Mouse (Mus musculus) kidney, postnatal 14 days (tissue): ENCODE results near the gene Large1.
"Not testable (repeated sequence)": the region's sequence is repeated elsewhere in the genome, so short reads cannot be mapped to it uniquely, and the experiment has no call there.

Experiments
- DNase-seq: peaks from one replicate; pipeline ENCODE4 v3.0.0; 2022; ENCODE audit warnings: mixed read lengths

Large1 gene

DNA sequence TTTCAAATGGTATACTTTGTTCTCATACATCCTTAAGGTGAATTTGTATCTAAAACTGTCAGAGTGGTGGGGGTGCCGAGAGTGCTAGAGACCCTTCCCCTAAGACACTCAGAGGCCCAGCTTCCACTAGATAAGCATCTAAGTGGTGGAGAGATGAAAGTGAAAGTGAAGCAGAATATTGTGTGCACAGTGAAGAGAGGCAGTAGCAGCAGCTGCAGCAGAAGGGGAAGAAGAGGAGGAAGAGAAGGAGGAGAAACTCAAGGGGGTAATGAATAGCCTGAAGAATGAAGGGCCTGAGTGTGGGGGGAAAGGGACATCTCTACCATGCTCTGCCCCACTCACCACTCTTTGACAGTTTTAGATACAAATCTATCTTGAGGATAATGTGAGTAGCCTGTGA lies 191.8 kb downstream of the Large1 start:
- no peak for DNase-seq

DNA sequence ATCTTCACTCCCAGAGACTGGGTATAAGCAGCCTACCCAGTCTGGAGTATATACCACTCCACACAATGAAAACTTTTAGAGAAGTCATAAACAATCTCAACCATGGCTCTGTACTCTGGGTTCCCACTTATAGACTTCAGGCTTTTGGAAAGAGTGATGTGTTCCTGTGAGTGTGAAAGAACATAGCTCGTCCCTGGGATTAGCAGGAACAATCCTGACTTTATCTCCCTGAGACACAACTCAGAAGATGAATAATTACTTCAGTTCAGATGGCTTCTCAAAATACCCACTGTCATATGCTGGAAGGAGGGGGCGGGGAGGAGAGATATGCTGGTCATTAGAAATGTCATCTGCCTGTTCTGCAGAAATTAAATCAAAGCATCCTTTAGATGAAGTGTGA lies 192.4 kb downstream of the Large1 start:
- no peak for DNase-seq

DNA sequence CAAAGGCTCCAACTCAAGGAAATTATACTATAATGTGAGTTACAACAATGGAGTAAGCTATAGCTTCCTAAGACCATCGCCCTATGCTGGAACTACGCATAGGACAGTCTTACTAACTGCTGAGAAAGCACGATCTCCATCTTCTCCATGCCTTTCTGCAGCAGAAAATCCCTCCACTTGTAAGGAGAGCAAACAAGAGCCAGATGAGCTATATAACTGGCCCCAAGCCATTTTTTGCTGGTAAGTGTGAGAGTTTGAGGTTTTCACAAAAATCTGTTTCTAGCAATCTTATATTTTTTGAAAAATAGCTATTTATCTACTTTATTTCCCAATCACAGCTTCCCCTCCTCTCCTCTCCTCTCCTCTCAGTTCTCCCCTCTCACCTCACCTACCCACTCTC lies 206.1 kb downstream of the Large1 start:
- DNase-seq: no peak

DNA sequence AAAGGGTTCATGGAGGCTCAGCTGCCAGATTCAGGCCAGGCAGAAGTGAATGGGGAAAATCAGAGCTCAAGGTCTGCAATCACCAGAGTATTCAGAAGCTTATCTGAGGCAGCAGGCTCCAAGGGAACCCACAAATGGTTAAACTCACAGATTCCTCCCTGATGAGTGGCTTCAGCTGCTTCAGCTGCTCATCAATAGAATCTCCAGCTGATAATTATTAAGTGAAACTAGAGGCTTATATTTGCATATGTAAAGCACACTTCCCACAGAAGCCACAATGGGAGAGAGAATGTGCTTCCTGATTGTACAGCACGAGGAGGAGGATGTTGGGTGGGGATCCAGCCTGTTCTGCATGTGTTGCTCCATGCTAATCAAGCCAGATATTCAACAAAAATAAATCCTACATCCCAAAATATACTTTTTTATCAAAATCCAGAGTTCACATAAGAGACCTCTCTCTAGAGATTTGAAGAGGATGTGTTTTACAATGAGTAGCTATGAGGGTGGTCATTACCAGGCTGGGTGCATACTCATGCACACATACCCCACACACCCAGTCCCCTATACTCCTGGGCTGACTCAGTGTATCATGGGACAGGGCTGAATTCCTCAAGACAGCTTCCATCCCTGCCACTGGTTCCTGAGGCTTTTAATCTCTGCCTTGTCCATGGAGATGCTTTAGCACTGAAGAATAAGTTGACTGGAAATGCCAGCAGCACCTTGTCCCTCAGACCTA lies 210.5 kb downstream of the Large1 start:
- no peak for DNase-seq

DNA sequence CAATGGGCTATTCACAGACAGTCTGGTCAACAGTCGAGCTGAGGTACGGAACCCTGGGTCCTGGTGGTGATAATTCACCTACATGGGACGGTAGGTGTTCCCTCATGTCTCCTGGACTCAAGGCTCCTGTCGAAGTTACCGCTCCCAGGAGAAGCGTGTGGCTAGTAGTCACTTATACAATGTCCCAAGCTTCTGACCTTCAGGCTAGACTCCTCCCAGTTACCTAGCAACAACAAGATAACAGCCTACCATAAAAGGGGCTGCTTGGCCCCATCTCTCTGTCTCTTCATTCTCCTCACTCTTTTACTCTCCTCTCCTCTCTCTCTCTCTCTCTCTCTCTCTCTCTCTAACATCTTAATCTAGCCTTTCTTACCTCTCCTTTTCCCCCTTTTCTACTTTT lies 217.9 kb downstream of the Large1 start:
- DNase-seq: no peak

DNA sequence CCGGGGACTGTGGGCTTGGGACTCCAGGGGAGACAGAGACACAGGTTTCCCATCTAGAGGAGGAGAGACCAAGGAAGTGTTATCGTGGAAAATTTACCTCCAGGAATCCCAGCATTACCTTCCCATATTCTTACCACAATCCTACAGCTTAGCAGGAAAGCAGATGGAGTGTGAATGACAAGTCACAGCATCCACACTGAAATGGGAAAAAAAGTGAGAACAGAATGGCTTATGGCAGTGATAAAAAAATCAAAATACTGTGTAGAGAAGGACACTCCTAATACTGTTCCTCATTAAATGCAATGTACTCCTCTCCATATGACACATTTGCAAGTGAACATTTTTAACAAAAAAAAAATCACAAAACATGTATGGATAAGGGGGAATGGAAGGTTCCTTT lies 221.3 kb downstream of the Large1 start:
- DNase-seq: no peak

DNA sequence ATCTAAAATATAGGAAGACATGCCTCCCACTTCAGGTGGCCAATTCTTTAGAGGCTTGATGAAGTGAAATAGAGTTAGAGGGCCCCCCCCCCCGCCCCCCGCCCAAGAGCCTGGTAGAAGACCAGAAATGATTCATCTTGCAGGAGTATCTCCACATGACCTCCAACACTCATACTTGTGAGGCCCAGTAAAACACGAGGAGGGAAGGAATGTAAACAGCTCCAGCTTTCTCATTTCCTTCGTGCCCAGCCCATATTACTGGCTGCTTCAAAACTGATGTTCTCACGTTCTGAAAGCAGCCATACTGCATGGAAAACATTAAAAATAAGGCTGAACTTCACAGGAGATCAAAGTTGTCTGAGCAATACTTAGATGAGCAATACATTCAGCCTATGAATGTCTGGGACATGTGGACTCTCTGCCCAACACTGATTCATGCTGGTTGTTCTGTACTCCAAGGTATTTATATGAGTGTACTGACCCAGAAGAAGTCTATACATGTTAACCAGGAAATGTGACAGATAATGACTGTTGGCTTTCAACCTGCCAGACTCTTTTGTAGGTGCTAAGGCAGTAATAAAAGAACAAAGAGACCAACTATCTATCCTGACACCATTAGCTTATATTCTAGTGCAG lies 229.4 kb downstream of the Large1 start:
- no peak for DNase-seq

DNA sequence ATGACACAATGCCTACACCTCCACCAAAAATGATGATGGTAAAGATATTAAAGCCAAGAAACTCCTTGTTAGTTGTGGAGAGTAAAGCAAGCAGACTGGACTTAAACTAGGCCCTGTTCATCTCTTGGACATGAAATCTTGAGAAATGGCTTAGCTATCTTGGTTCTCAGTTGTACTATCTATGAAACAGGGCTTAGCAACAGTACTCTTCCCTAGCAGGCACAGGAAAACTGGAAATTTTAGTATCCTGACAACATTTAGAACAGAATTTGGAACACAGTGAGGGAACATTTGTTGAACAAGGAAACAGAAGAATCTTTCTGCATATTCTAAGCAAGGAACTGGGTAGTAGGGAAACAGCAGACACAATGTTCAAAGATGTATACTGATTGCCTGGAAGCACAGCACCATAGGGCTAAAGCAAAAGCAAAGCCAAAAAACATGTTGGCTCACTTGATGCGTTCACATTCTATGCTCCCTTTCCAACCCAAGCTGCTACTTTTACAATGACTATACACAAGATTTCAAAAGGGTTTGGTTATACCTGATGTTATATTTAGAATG lies 240.9 kb downstream of the Large1 start:
- no peak for DNase-seq

DNA sequence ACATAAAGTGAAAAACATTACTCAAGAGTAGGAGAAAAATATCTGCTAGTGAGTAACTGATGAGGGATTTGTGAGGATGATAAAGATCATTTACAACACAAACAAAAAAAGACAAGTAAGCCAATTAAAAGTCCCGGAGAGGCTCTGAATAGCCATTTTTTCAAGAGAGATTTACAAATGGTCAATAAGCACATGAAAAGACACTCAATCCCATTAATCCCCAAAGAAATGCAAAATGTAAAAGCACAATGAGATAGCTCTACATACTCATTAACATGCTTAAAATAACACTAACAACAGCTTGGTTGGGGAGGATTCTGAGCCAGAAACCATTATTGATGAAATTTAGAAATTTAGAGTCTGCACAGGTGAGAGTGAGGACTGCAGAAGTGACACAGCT lies 249.3 kb downstream of the Large1 start:
- no peak for DNase-seq

DNA sequence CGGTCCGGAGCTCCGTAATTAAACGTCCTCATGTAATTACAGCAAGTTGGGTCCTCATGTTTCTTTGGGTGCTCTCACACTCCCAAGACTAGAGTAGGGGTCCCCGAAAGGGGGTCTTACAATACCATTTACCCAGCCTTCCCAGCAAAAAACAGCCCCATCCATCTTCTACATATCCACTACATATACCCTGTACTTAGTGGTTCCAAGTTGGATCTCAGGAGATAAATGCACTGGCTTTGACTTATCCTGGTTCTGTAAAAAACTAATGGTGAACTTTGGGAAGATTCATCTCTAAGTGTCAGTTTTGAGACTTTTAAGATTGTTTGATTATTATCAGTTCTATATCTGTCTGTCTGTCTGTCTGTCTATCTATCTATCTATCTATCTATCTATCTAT lies 252.3 kb downstream of the Large1 start:
- no peak for DNase-seq

DNA sequence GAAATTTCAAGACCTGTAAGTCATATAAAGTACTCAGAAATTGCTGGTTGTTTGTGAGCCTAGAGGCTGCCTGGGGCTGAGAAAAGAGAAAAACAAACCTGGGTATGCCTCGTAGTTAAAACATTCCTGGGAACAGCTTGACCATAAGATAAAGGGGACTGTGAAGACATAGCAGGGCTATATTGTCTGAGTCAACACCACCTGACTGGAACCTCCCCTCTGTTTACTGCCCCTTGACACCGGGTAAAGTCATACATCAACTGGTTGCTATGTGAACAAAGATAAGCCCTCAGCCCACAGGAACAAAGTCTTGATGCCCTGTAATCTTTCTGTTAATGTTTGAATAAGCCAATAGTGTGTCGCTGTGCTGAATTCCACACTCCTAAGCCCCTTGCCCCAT lies 252.7 kb downstream of the Large1 start:
- DNase-seq: not testable (repeated sequence)

DNA sequence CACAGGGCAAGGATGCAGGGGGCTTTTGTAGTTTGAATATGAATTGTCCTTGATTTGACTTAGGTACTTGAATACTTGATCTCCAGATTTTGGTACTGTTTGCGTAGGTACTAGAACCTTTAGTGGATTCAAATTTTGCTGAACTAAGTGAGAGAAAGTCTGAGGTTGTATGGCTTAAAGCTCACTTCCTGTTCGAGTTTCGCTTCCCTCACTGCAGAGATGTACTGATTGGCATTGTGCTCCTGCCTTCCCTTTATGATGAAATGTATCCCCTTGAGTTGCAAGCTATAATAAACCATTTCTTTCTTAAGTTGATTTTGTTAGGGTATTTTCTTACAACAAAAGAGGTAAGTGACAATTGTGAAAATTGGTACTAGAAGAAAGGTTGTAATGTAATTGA lies 253.8 kb downstream of the Large1 start:
- no peak for DNase-seq

DNA sequence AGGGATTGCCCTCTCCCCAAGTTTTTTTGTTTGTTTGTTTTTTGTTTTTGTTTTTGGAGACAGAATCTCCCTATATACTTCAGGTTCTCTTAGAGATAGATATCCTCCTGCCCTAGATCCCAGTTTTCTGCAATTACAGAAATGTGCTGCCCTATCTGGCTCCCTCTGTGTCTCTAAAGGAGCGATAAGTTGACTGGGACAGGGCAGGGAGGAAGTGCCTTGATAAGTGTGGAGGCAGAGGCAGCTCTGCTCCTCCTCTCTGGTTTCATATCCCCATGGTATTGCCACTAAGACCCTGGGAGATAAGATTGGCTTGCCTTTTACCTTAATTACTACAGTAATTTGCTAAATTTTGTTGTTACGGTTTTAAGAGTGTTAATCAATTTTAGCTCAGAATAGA lies 256.4 kb downstream of the Large1 start:
- DNase-seq: no peak

DNA sequence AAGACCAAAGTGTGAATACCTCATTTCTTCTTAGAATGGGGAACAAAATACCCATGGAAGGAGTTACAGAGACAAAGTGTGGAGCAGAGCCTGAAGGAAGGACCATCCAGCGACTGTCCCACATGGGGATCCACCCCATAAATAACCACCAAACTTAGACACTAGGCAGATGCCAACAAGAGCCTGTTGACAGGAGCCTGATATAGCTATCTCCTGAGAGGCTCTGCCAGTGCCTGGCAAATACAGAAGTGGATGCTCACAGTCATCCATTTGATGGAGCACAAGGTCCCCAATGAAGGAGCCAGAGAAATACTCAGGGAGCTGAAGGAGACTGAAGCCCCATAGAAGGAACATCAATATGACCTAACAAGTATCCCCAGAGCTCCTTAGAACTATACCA lies 275.6 kb downstream of the Large1 start:
- not testable (repeated sequence) for DNase-seq

DNA sequence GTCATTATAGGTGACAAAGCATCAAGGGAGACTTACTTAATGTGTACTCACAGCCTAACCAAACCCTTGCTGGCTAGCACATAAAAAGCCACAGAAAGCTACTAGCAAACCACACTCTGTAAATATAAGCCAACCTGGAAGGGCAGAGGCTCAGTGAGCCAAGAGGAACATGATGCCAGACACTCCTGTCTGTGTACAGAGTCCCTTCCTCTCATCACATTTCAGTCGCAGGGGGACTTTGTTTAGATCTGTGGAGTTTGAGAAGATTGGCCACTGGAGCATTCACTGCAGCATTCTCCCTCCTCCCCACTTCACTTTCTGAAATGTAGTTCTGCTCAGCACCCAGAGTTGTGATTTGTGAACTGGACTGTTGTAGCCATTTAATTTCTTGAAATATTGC lies 291.9 kb downstream of the Large1 start:
- no peak for DNase-seq

DNA sequence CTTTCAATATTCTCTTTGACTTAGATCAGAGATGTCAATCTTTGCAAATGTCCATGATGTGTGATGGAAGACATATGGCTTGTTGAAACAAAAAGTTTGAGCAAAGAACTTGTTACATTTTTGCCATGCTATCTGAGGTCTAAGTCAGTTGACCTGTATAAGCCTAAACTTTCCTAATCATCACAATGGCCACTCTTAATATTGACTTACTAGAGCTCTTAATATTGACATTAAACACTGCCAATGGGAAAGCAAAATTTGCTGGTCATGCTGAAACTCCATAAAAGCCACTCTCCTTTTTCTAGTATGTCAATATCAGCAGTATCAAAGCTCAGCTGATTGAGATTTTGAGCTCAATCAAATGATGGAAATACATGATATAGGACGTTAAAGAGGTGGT lies 298.6 kb downstream of the Large1 start:
- DNase-seq: no peak

DNA sequence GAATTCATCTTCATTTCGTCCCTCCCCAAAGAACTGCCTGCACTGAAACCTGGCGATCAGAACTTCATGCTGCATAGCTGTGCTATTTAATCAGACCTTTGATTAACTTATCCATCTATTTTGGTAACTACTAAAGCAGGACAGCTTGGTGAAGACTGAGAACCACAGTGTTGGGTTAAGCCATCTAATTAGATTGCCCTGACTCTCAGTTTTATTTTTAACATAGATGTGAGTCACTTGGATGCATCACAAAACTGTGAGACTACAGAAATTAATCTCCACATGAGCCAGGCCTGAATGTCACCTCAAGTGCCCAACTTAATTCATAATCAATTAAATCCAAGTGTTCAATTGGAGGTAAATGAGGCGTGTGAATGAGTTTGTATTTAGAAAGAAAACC lies 299.5 kb downstream of the Large1 start:
- DNase-seq: no peak

DNA sequence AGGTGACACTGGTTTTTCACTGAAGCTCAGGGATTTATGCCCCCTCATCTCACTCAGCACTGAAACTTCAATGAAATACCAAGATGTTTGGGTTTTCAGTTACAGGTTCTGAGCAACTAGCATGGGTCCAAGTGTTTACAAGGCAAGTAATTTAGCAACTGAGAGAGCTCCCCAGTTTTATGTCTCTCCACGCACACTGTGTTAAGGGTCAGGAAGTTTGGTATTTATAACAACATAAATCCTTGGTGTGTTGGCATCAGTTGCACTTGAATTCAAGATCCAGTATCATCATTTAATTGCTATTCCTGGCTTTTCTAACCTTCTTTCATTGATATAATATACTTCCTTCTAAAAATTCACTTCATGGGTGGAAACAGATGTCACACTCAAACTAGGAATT lies 300.9 kb downstream of the Large1 start:
- DNase-seq: no peak

DNA sequence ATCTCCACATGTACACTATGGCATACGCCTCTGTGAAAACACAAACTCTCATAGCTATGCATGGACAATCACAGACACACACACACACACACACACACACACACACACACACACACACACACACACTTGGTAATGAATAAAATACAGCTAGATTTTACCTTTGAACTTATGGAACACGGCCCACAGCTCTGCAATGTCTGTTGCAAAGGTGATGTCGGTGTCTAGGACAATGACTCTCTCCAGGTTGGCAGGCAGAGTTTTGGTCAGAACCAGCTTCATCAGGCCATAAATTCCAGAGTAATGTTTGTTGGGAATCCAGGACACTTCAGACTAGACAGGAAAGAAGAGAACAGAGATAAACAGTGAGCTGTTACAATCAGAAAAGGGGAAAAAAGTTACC lies 305.2 kb downstream of the Large1 start:
- DNase-seq: peak; percentile 12

DNA sequence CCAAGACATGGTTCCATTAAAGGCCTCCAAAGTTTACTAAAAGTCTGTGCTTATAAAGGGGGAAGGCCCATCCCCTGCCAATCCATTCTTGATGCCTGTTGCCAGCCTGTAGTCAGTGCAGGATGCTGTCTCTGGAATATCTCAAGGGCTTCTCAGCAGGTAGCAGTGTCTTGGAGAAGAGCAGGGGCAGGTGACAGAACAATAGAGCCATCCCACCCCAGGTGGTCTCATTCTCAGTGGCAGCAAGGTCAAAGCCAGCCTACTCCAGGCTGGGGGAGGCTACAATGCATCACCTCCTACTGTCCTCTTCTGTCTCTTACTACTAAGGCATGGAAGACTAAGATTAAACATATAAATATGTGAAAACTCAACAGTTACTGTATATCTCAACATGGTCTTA lies 323.6 kb downstream of the Large1 start:
- DNase-seq: no peak

DNA sequence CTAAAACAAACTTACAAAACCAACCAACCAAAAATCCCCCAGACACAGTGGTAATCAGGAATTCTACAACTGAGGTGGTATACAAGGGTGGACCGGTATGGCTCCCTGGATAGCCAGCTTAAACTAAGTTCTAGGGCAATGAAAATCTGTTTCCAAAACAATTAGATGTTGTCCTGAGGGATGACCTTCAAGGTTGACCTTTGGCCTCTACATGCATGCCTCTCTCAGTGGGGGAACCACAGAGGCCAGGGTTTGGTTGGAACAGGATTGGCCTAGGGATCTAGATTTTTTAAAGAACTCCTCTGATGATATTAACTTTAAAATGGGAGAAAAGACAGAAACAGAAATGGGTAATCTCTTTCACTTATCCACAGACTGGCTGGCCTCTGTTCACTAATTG lies 335.1 kb downstream of the Large1 start:
- DNase-seq: no peak

DNA sequence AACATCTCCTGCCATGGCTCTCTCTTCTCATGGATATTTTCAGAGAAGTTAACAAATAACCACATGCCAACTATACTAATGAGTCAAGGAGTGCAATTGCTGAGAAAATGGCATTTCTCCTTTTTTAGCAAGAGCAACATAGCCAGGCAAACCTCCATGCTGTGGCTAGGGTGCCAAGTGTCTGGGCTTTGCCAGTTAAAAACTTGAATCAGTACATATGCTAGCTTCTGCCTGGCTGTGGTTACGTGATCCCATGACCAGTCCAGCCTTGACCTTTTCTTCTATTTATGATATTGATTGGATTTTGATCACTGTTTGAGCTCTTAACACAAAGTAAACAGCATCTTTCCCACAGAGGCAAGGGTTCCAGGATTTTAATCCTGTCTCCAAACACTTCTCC lies 335.7 kb downstream of the Large1 start:
- DNase-seq: no peak

DNA sequence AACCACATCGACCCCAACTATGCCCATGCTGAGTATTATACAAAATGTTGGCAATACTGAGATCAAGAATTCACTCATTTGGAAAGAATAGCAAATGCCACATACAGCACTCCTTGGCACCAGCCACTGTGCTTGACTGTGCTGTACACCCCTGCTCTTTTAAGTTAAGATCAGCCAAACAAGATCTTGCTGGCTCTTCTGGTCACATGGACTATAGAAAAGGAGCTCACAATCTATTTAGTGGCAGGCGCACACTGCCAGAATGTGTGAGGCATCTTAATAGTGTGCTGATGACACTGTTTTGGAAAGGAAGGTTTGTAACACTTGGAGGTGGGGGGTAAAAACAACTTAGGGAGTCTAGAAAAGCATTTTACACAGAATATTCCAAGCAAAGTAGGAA lies 337.0 kb downstream of the Large1 start:
- no peak for DNase-seq

DNA sequence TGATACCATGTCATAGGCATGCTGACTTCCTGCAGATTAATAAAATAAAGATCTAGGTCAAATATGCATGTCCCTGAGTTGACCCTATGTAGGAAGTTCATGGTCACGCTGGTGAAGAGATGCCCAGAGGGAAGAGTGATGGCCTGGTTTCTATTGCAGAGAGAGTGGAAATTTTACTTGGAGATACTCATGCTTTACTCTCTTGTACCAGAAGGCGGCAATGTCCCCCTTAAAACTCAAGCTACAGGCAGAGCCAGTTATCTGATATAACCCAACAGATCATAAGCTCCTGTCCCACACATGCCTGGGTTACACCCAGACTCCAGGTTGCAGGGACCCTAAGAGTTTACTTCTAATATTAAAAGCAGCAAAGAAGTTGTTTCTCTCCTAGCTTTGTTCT lies 345.9 kb downstream of the Large1 start:
- peak; percentile 49 for DNase-seq

DNA sequence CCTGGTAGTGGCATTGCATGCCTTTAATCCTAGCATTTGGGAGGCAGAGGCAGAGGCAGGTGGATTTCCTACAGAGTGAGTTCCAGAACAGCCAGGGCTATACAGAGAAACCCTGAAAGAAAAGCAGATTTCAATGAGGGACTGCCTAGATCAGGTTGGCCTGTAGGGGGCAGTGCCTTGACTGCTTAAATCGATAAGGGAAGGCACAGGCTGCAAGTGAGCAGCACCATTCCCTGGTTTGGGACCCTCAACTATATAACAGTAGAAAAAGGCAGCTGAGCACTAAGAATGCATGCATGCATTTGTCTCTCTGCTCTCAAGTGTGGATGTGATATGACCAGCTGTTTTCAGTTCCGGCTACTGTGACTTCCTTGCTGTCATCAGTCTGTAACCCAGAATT lies 349.5 kb downstream of the Large1 start:
- DNase-seq: peak; percentile 15
